Mouse (Mus musculus) cerebellum, adult 2 months (tissue): ENCODE measurements around the gene Zbtb5.

ENCODE experiments used
- CTCF ChIP-seq: fragments of 200-500 bp; IDR thresholded peaks from 2 replicates; pipeline ENCODE4 v1.5.1; 2011; ENCODE audit warnings: low read depth, mild to moderate bottlenecking, control low read depth, low read length, moderate library complexity, borderline replicate concordance; ENCODE audit not compliant: insufficient read depth
- POLR2A ChIP-seq: fragments of 200-500 bp; IDR thresholded peaks from 2 replicates; pipeline ENCODE4 v1.6.1; 2011; ENCODE audit warnings: low read length, control low read depth, borderline replicate concordance; ENCODE audit not compliant: insufficient read depth

- no peak for TF ChIP-seq POLR2A
- TF ChIP-seq CTCF: no peak
These were observed 43.2 kb upstream of the Zbtb5 start for GRCm38 (mm10) chr4:45055451-45055850.
